Mouse (Mus musculus): ENCODE data around the gene Rchy1. TPM values are rescaled to one million over a fixed set of nuclear protein-coding genes. Genes with fewer than 3 reads are reported as not detected.

The Rchy1 gene
- total and polyA plus RNA-seq, 2 experiments from 2014 or later: 35.6 to 81.2 TPM

- DNase-seq (ENCODE audit: low spot score) (peak; percentile 51), ATAC-seq (peak; percentile 81)
- no peak overlapping the region for H3K27ac ChIP-seq
- no peak overlapping the region for H3K4me3 ChIP-seq (ENCODE audit: low read length)
- TF ChIP-seq CTCF (IDR thresholded peaks at IDR 0.05; ENCODE audit: low read depth): no peak
- WGBS: 78% methylated on average over 2 of the region's 2 CpGs
- H3K9ac ChIP-seq (replicated peaks; ENCODE audit: low read length): no peak overlapping the region
- H3K27me3 ChIP-seq (ENCODE audit: insufficient read depth, low read length): no peaks in the 10 kb centered on the region
- H3K9me3 ChIP-seq (ENCODE audit: low read length): no peaks in the 10 kb centered on the region
- no peaks in the 10 kb centered on the region for H3K4me1 ChIP-seq (ENCODE audit: insufficient read depth, low read length)
- no peak overlapping the region for H3K4me2 ChIP-seq (ENCODE audit: low read depth, low read length)
- H3K36me3 ChIP-seq (ENCODE audit: insufficient read depth, low read length): no peaks in the 10 kb centered on the region
These were observed 49.6 kb downstream of the Rchy1 start for GRCm38 (mm10) chr5:91913231-91913630.

GRCm38 (mm10) chr5:91911384-91912106 is 51.3 kb downstream of the Rchy1 start:
- peak; percentile 19 for DNase-seq (ENCODE audit: low spot score)

GRCm38 (mm10) chr5:91910616-91911015 is 52.3 kb downstream of the Rchy1 start:
- H3K9ac ChIP-seq (replicated peaks; ENCODE audit: low read length): no peak overlapping the region
- no peaks in the 10 kb centered on the region for H3K27me3 ChIP-seq (ENCODE audit: insufficient read depth, low read length)
- H3K4me2 ChIP-seq (ENCODE audit: low read depth, low read length): no peak overlapping the region
- H3K4me1 ChIP-seq (ENCODE audit: insufficient read depth, low read length): no peaks in the 10 kb centered on the region
- TF ChIP-seq CTCF (IDR thresholded peaks at IDR 0.05; ENCODE audit: low read depth): no peak
- no peak overlapping the region for H3K27ac ChIP-seq
- no peaks in the 10 kb centered on the region for H3K36me3 ChIP-seq (ENCODE audit: insufficient read depth, low read length)
- DNase-seq (ENCODE audit: low spot score) (no peak), ATAC-seq (no peak)
- H3K9me3 ChIP-seq (ENCODE audit: low read length): no peaks in the 10 kb centered on the region
- H3K4me3 ChIP-seq (ENCODE audit: low read length): no peak overlapping the region
- 92% methylated on average over 4 of the region's 4 CpGs for whole genome bisulfite sequencing

More at GRCm38 (mm10) chr5:91911384-91912106, 51.3 kb downstream of the Rchy1 start:
- no peak for ATAC-seq
- no peak overlapping the region for H3K9ac ChIP-seq (replicated peaks; ENCODE audit: low read length)
- no peaks in the 10 kb centered on the region for H3K9me3 ChIP-seq (ENCODE audit: low read length)
- no peaks in the 10 kb centered on the region for H3K27me3 ChIP-seq (ENCODE audit: insufficient read depth, low read length)
- no peak overlapping the region for H3K4me3 ChIP-seq (ENCODE audit: low read length)
- TF ChIP-seq CTCF (IDR thresholded peaks at IDR 0.05; ENCODE audit: low read depth): no peak
- H3K36me3 ChIP-seq (ENCODE audit: insufficient read depth, low read length): no peaks in the 10 kb centered on the region
- no peaks in the 10 kb centered on the region for H3K4me1 ChIP-seq (ENCODE audit: insufficient read depth, low read length)
- no peak overlapping the region for H3K27ac ChIP-seq
- WGBS: 54% methylated on average over 13 of the region's 13 CpGs
- H3K4me2 ChIP-seq (ENCODE audit: low read depth, low read length): no peak overlapping the region

- Histone ChIP-seq H3K9ac (replicated peaks; ENCODE audit: low read length) (no peak overlapping the region), H3K4me2 (ENCODE audit: low read depth, low read length) (no peak overlapping the region), H3K4me3 (ENCODE audit: low read length) (no peak overlapping the region), H3K27ac (no peak overlapping the region), H3K4me1 (ENCODE audit: insufficient read depth, low read length) (no peaks in the 10 kb centered on the region), H3K9me3 (ENCODE audit: low read length) (no peaks in the 10 kb centered on the region), H3K27me3 (ENCODE audit: insufficient read depth, low read length) (no peaks in the 10 kb centered on the region), H3K36me3 (ENCODE audit: insufficient read depth, low read length) (no peaks in the 10 kb centered on the region)
- WGBS: 27% methylated on average over 10 of the region's 10 CpGs
- DNase-seq (ENCODE audit: low spot score) (peak; percentile 43), ATAC-seq (peak; percentile 46; the same call in 1 of the 2 replicates)
- no peak for TF ChIP-seq CTCF (IDR thresholded peaks at IDR 0.05; ENCODE audit: low read depth)
These were observed 53.8 kb downstream of the Rchy1 start for GRCm38 (mm10) chr5:91909010-91909620.

Other genes starting within 250 kb of the Rchy1 start
- gene Odaph, start 24.4 kb upstream of the Rchy1 start, total RNA-seq (2014; rRNA removed): 1.2 TPM in 1 of 2 replicates, not detected in the other
- 0.66 and 1.1 TPM in 2 replicates for gene Odaph, start 24.4 kb upstream of the Rchy1 start, polyA plus RNA-seq (2015; fragmentation: Nextera tagmentation; extraction: Ambion mirVana)
- 16.6 and 17.1 TPM in 2 replicates for gene Cdkl2, start 80.8 kb upstream of the Rchy1 start, total RNA-seq (2014; rRNA removed)
- gene Cdkl2, start 80.8 kb upstream of the Rchy1 start, polyA plus RNA-seq (2015; fragmentation: Nextera tagmentation; extraction: Ambion mirVana): 29.2 and 29.4 TPM in 2 replicates
- 132 and 143 TPM in 2 replicates for gene G3bp2, start 120.7 kb upstream of the Rchy1 start, total RNA-seq (2014; rRNA removed)
- 265 and 271 TPM in 2 replicates for gene G3bp2, start 120.7 kb upstream of the Rchy1 start, polyA plus RNA-seq (2015; fragmentation: Nextera tagmentation; extraction: Ambion mirVana)
- gene Uso1, start 174.9 kb upstream of the Rchy1 start, total RNA-seq (2014; rRNA removed): 16.1 and 17.7 TPM in 2 replicates
- 29.6 and 29.8 TPM in 2 replicates for gene Uso1, start 174.9 kb upstream of the Rchy1 start, polyA plus RNA-seq (2015; fragmentation: Nextera tagmentation; extraction: Ambion mirVana)